Mouse (Mus musculus) intestine, postnatal 0 days (tissue): ENCODE data around the gene Adgrl3. TPM values are rescaled to one million over a fixed set of nuclear protein-coding genes. Genes with fewer than 3 reads are reported as not detected.

ENCODE experiments used
- ATAC-seq: fragments of 200-750 bp; cut with Nextera tagmentation; 2 replicates; pipeline ENCODE4 v1.8.0; 2017; ENCODE audit warnings: mild to moderate bottlenecking, moderate TSS enrichment, moderate library complexity
- H3K27ac ChIP-seq: fragments of 300-500 bp; sonication (generic); 2 replicates; pipeline ENCODE4 v1.5.1; 2014; ENCODE audit warnings: mild to moderate bottlenecking, low read depth, low read length, moderate library complexity
- H3K27me3 ChIP-seq: fragments of 300-500 bp; sonication (generic); replicated peaks from 2 replicates; pipeline ENCODE4 v1.6.1; 2014; ENCODE audit warnings: low read length, mixed read lengths; ENCODE audit not compliant: control insufficient read depth, insufficient read depth
- H3K36me3 ChIP-seq: fragments of 300-500 bp; sonication (generic); 2 replicates; pipeline ENCODE4 v1.6.1; 2014; ENCODE audit warnings: mild to moderate bottlenecking, moderate library complexity; ENCODE audit not compliant: control insufficient read depth, insufficient read depth
- H3K4me1 ChIP-seq: fragments of 300-500 bp; sonication (generic); replicated peaks from 2 replicates; pipeline ENCODE4 v1.6.1; 2014; ENCODE audit warnings: antibody characterized with exemption, low read length, mixed read lengths; ENCODE audit not compliant: control insufficient read depth, insufficient read depth
- H3K4me2 ChIP-seq: fragments of 300-500 bp; sonication (generic); replicated peaks from 2 replicates; pipeline ENCODE4 v1.6.1; 2014; ENCODE audit warnings: low read depth, mild to moderate bottlenecking, moderate library complexity
- H3K4me3 ChIP-seq: fragments of 300-500 bp; sonication (generic); 2 replicates; pipeline ENCODE4 v1.5.1; 2014; ENCODE audit warnings: low read depth, low read length
- H3K9ac ChIP-seq: fragments of 300-500 bp; sonication (generic); 2 replicates; pipeline ENCODE4 v1.6.1; 2014; ENCODE audit warnings: mild to moderate bottlenecking, low read depth, low read length
- H3K9me3 ChIP-seq: fragments of 300-500 bp; sonication (generic); 2 replicates; pipeline ENCODE4 v1.6.1; 2016; ENCODE audit warnings: mixed run types; ENCODE audit not compliant: control insufficient read depth
- CTCF ChIP-seq: sonication (generic); IDR thresholded peaks from 2 replicates; pipeline ENCODE4 v1.5.1; 2016; ENCODE audit warnings: low read depth, mild to moderate bottlenecking, control low read depth, antibody characterized with exemption, moderate library complexity
- WGBS: fragments of 180-500 bp; shearing (Covaris S2); extraction: QIAGEN DNeasy Blood & Tissue Kit; methylation state at CpG from one replicate; pipeline ENCODE4 v1.1.7; 2014; 5-methylcytosine and 5-hydroxymethylcytosine counted together
- polyA plus RNA-seq: library from polyadenylated mRNA; unstranded; fragments of >200 nt; fragmentation: Nextera tagmentation; extraction: Ambion mirVana; gene quantifications from 2 replicates; pipeline ENCODE4 v1.2.1, GENCODE M21; 2015

Adgrl3 gene
- polyA plus RNA-seq, 1 experiment from 2014 or later = 4.2 TPM

DNA sequence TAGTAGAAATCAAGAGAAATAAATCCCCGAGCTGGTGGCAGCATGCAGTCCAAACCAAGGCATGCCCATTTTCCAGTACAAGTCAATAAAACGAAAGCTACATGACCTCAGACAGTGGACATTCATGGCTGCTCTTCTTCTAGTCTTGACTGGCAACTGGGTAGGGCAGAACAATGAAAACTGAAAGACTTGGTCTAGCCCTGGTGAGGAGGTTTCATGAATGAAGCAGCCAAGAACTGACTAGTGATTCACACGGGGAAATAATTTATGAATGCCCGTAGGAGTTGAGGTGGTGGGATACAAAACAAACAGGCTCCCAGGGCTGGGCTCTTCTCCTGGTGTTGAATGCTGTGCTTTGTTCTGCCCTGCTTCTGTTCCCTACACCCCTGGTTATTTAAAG, 34.7 kb downstream of the Adgrl3 start:
- no peak overlapping the region for H3K9ac ChIP-seq
- no peaks in the 10 kb centered on the region for H3K36me3 ChIP-seq
- ATAC-seq = no peak
- no peaks in the 10 kb centered on the region for H3K27me3 ChIP-seq
- TF ChIP-seq CTCF = no peak
- no peaks in the 10 kb centered on the region for H3K4me1 ChIP-seq
- no peak overlapping the region for H3K4me2 ChIP-seq
- 67% methylated on average over 4 of the region's 4 CpGs for WGBS
- H3K9me3 ChIP-seq = no peaks in the 10 kb centered on the region
- H3K27ac ChIP-seq = no peak overlapping the region
- no peak overlapping the region for H3K4me3 ChIP-seq

- H3K4me1 ChIP-seq = no peaks in the 10 kb centered on the region
- no peak overlapping the region for H3K4me2 ChIP-seq
- 82% methylated on average over 2 of the region's 2 CpGs for WGBS
- H3K9ac ChIP-seq = no peak overlapping the region
- no peaks in the 10 kb centered on the region for H3K9me3 ChIP-seq
- TF ChIP-seq CTCF = no peak
- no peak overlapping the region for H3K27ac ChIP-seq
- ATAC-seq = no peak
- no peak overlapping the region for H3K4me3 ChIP-seq
- H3K36me3 ChIP-seq = no peaks in the 10 kb centered on the region
- H3K27me3 ChIP-seq = no peaks in the 10 kb centered on the region
These were observed 35.3 kb downstream of the Adgrl3 start for GRCm38 (mm10) chr5:81055253-81055652.

- no peak overlapping the region for H3K9ac ChIP-seq
- H3K4me1 ChIP-seq = no peaks in the 10 kb centered on the region
- no peaks in the 10 kb centered on the region for H3K27me3 ChIP-seq
- no peak overlapping the region for H3K27ac ChIP-seq
- no peak for TF ChIP-seq CTCF
- H3K9me3 ChIP-seq = no peaks in the 10 kb centered on the region
- H3K4me3 ChIP-seq = no peak overlapping the region
- no peak for ATAC-seq
- no peak overlapping the region for H3K4me2 ChIP-seq
- no peaks in the 10 kb centered on the region for H3K36me3 ChIP-seq
- 86% methylated on average over 2 of the region's 2 CpGs for WGBS
These were observed 38.2 kb downstream of the Adgrl3 start for GRCm38 (mm10) chr5:81058122-81058521.

DNA sequence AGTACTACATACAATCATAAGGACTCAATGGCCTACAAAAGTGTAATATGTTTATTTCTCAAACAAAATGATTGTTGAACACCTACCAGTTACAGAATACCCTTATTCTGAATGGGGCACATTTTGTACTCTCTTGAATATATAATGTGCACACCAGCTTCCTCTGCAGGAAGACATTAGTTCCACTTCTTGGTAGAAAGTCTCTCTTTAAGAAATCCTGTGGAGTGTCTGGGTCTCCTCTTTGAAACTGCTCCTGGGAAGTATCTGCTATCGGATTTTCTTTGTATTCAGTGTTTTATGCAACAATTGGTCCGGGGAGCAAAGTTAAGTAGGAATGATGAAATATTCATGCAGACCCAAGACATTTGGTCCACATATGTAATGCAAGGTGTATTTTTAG, 41.0 kb downstream of the Adgrl3 start:
- WGBS = 79% methylated on average over 2 of the region's 2 CpGs
- Histone ChIP-seq H3K9ac (no peak overlapping the region), H3K4me2 (no peak overlapping the region)

GRCm38 (mm10) chr5:81061386-81061785, 41.4 kb downstream of the Adgrl3 start:
- H3K4me1 ChIP-seq = no peaks in the 10 kb centered on the region
- ATAC-seq = no peak
- H3K9me3 ChIP-seq = no peaks in the 10 kb centered on the region
- H3K4me3 ChIP-seq = no peak overlapping the region
- H3K36me3 ChIP-seq = no peaks in the 10 kb centered on the region
- H3K27me3 ChIP-seq = no peaks in the 10 kb centered on the region
- no peak overlapping the region for H3K4me2 ChIP-seq
- no peak overlapping the region for H3K27ac ChIP-seq
- no peak for TF ChIP-seq CTCF
- H3K9ac ChIP-seq = no peak overlapping the region

More for the DNA sequence above, 41.0 kb downstream of the Adgrl3 start:
- H3K27me3 ChIP-seq = no peaks in the 10 kb centered on the region
- H3K4me3 ChIP-seq = no peak overlapping the region
- no peak overlapping the region for H3K27ac ChIP-seq
- no peaks in the 10 kb centered on the region for H3K4me1 ChIP-seq
- H3K9me3 ChIP-seq = no peaks in the 10 kb centered on the region
- H3K36me3 ChIP-seq = no peaks in the 10 kb centered on the region
- TF ChIP-seq CTCF = no peak
- no peak for ATAC-seq

- Histone ChIP-seq H3K9me3 (no peaks in the 10 kb centered on the region), H3K4me1 (no peaks in the 10 kb centered on the region), H3K27ac (no peak overlapping the region), H3K27me3 (no peaks in the 10 kb centered on the region), H3K4me3 (no peak overlapping the region), H3K36me3 (no peaks in the 10 kb centered on the region), H3K9ac (no peak overlapping the region), H3K4me2 (no peak overlapping the region)
- 94% methylated on average over 2 of the region's 2 CpGs for WGBS
- TF ChIP-seq CTCF = no peak
- no peak for ATAC-seq
These were observed 44.1 kb downstream of the Adgrl3 start for GRCm38 (mm10) chr5:81064026-81064425.

- no peaks in the 10 kb centered on the region for H3K4me1 ChIP-seq
- TF ChIP-seq CTCF = no peak
- H3K9ac ChIP-seq = no peak overlapping the region
- ATAC-seq = no peak
- no peak overlapping the region for H3K4me3 ChIP-seq
- H3K27ac ChIP-seq = no peak overlapping the region
- WGBS = 75% methylated on average over 6 of the region's 6 CpGs
- no peaks in the 10 kb centered on the region for H3K9me3 ChIP-seq
- no peak overlapping the region for H3K4me2 ChIP-seq
- no peaks in the 10 kb centered on the region for H3K36me3 ChIP-seq
- H3K27me3 ChIP-seq = no peaks in the 10 kb centered on the region
These were observed 48.2 kb downstream of the Adgrl3 start for GRCm38 (mm10) chr5:81068173-81068572.
